In genomic region chr14:118148554-118148953, GRCm38 (mm10) we compare ENCODE assay signal across 28 mouse cellular contexts. TPM values are rescaled to one million over a fixed set of nuclear protein-coding genes. Genes with fewer than 3 reads are reported as not detected.
DNase-seq lines count a peak whose midpoint lies in the region; ATAC-seq lines count a peak whose summit lies in the region.
"Had no signal": no experiment of that assay in that cellular context is flagged by ENCODE, and none has a peak within 500 bp of the region (broad histone marks: within the 10 kb centered on the region; RNA-seq: fewer than 3 reads in every experiment).

No protein-coding gene starts in this region.

- 72% methylated on average over 10 of the region's 10 CpGs for WGBS in intestine, embryonic 16.5 days
- WGBS in intestine, embryonic 15.5 days: 72% methylated on average over 10 of the region's 10 CpGs

- H3K9ac ChIP-seq in intestine, embryonic 16.5 days (ENCODE audit: low read depth, low read length): no peak overlapping the region
- no peak overlapping the region for H3K9ac ChIP-seq in intestine, embryonic 15.5 days
- H3K9ac ChIP-seq: embryonic facial prominence, embryonic 13.5 days; forebrain, postnatal 0 days; hindbrain, embryonic 14.5 days had no signal

- H3K4me1 ChIP-seq in intestine, embryonic 16.5 days (ENCODE audit: control insufficient read depth, insufficient read depth, low read length): no peaks in the 10 kb centered on the region
- no peaks in the 10 kb centered on the region for H3K4me1 ChIP-seq in intestine, embryonic 15.5 days (replicated peaks)

- H3K36me3 ChIP-seq in intestine, embryonic 16.5 days (ENCODE audit: control insufficient read depth, insufficient read depth, low read length): no peaks in the 10 kb centered on the region; the same call in 1 of the 2 replicates
- peaks cover 3% of the 10 kb centered on the region; the same call in 1 of the 2 replicates for H3K36me3 ChIP-seq in intestine, embryonic 15.5 days

- ATAC-seq in intestine, embryonic 16.5 days: peak; percentile 62; the same call in 1 of the 2 replicates
- ATAC-seq in intestine, embryonic 15.5 days: no peak
- ATAC-seq in erythroblast, adult 5-6 weeks (replicated peaks; ENCODE audit: low FRiP score, poor library complexity, severe bottlenecking): no peak
- ATAC-seq: forebrain, embryonic 14.5 days; forebrain, postnatal 0 days; hindbrain, postnatal 0 days; inflammation-experienced regulatory T-cells, adult 6 months; Patski had no signal

- no peak overlapping the region for H3K4me3 ChIP-seq in intestine, embryonic 16.5 days (ENCODE audit: low read length)
- no peak overlapping the region for H3K4me3 ChIP-seq in intestine, embryonic 15.5 days (replicated peaks)
- H3K4me3 ChIP-seq: embryonic facial prominence, embryonic 10.5 days; embryonic facial prominence, embryonic 13.5 days; gastrocnemius, adult 2 months had no signal

- no peak overlapping the region for H3K27ac ChIP-seq in intestine, embryonic 16.5 days (ENCODE audit: low read length)
- no peak overlapping the region for H3K27ac ChIP-seq in intestine, embryonic 15.5 days
- H3K27ac ChIP-seq: embryonic facial prominence, embryonic 10.5 days; embryonic facial prominence, embryonic 13.5 days; gastrocnemius, adult 2 months; hindbrain, embryonic 14.5 days; hindbrain, postnatal 0 days had no signal

- H3K4me2 ChIP-seq in intestine, embryonic 16.5 days (ENCODE audit: low read depth, low read length): no peak overlapping the region
- H3K4me2 ChIP-seq in intestine, embryonic 15.5 days (replicated peaks): no peak overlapping the region
- H3K4me2 ChIP-seq: embryonic facial prominence, embryonic 13.5 days; heart, embryonic 11.5 days; hindbrain, embryonic 14.5 days had no signal

- H3K9me3 ChIP-seq in intestine, embryonic 16.5 days (ENCODE audit: control insufficient read depth, low read length): no peaks in the 10 kb centered on the region
- no peaks in the 10 kb centered on the region for H3K9me3 ChIP-seq in intestine, embryonic 15.5 days
- H3K9me3 ChIP-seq: embryonic facial prominence, embryonic 10.5 days; embryonic facial prominence, embryonic 13.5 days; G1E had no signal

- H3K27me3 ChIP-seq in intestine, embryonic 16.5 days (replicated peaks; ENCODE audit: control insufficient read depth, insufficient read depth, low read length): no peaks in the 10 kb centered on the region
- H3K27me3 ChIP-seq in intestine, embryonic 15.5 days (replicated peaks): no peaks in the 10 kb centered on the region
- H3K27me3 ChIP-seq: CH12.LX; embryonic facial prominence, embryonic 13.5 days; Patski had no signal

- DNase-seq in embryo, embryonic 10 days (ENCODE audit: low spot score): peak; percentile 24
- DNase-seq in embryo, embryonic 11 days: no peak
- DNase-seq in retina, postnatal 1 day: peak; percentile 15
- DNase-seq in retina, embryonic 14.5 days (ENCODE audit: low spot score): no peak
- DNase-seq in urinary bladder, adult 2 months (ENCODE audit: low spot score): no peak
- DNase-seq: adrenal gland, adult 2 months; adrenal gland, postnatal 14 days; B cell, adult 2 months; cerebellum, adult 11 months; cerebellum, adult 2 months; cerebellum, adult 9-11 months; cerebellum, postnatal 25 days; forebrain, postnatal 0 days; gastrocnemius, adult 2 months; gastrocnemius, postnatal 14 days had no signal

RNA-seq across cellular contexts. Expression of gene Gpr180, which starts 11.6 kb away (rescaled TPM):
- polyA plus RNA-seq in intestine, embryonic 16.5 days (2015; fragmentation: Nextera tagmentation; extraction: Ambion mirVana): 42.3 and 43.1 TPM in 2 replicates
- polyA plus RNA-seq in intestine, embryonic 15.5 days (2015; fragmentation: Nextera tagmentation; extraction: Ambion mirVana): 47.3 and 49.0 TPM in 2 replicates
- polyA plus RNA-seq in urinary bladder, adult 2 months (2012; rRNA removed): 30.0 and 38.9 TPM in 2 replicates
- total RNA-seq in erythroblast, adult 5-6 weeks (2015; ENCODE audit: low replicate concordance): 6.1 TPM in 1 of 2 replicates, not detected in the other
- 1.3 and 2.0 TPM in 2 replicates for total RNA-seq in erythroblast, adult 5-6 weeks (2017; ENCODE audit: low replicate concordance)

RNA-seq across cellular contexts. Expression of gene Tgds, which starts 16.0 kb away (rescaled TPM):
- 31.4 and 31.8 TPM in 2 replicates for polyA plus RNA-seq in intestine, embryonic 16.5 days (2015; fragmentation: Nextera tagmentation; extraction: Ambion mirVana)
- polyA plus RNA-seq in intestine, embryonic 15.5 days (2015; fragmentation: Nextera tagmentation; extraction: Ambion mirVana): 30.2 and 34.0 TPM in 2 replicates
- polyA plus RNA-seq in urinary bladder, adult 2 months (2012; rRNA removed): 15.4 and 19.9 TPM in 2 replicates
- total RNA-seq in erythroblast, adult 5-6 weeks (2015; ENCODE audit: low replicate concordance): 3.3 and 5.6 TPM in 2 replicates
- 3.2 and 10.6 TPM in 2 replicates for total RNA-seq in erythroblast, adult 5-6 weeks (2017; ENCODE audit: low replicate concordance)

Comparison
In these comparisons a context has a peak if more than half of its experiments do, and no peak if none do; other contexts are left out.
1. DNase-seq: peak in embryo, embryonic 10 days (single experiment) and retina, postnatal 1 day (single experiment); none in embryo, embryonic 11 days (single experiment), retina, embryonic 14.5 days (single experiment) and urinary bladder, adult 2 months (single experiment).